Mouse (Mus musculus) CH12.LX (cell line): Measurements from ENCODE around the gene Btbd6. TPM values are rescaled to one million over a fixed set of nuclear protein-coding genes. Genes with fewer than 3 reads are reported as not detected.

Experiments
- DNase-seq: peaks from one replicate; pipeline ENCODE4 v3.0.0-alpha.2; 2013; ENCODE audit errors: extremely low read depth
- H3K27ac ChIP-seq: 2 replicates; pipeline ENCODE4 v1.5.1; 2012; ENCODE audit warnings: low read depth, mild to moderate bottlenecking, control low read depth, moderate library complexity; ENCODE audit not compliant: insufficient read depth
- H3K27me3 ChIP-seq: replicated peaks from 2 replicates; pipeline ENCODE3; 2012; ENCODE audit warnings: inconsistent platforms
- H3K36me3 ChIP-seq, 2 experiments: replicated peaks in 1 of 2; 2 replicates each; pipeline versions ENCODE3 to v1.6.1; 2012; ENCODE audit warnings: inconsistent platforms in 1 of 2, low read length in 1 of 2, mild to moderate bottlenecking in 1 of 2, mixed read lengths in 1 of 2, moderate library complexity in 1 of 2; ENCODE audit not compliant: control insufficient read depth in 1 of 2, insufficient read depth in 1 of 2
- H3K4me1 ChIP-seq, 2 experiments: 2 replicates each; pipeline ENCODE4 v1.6.1; 2012; ENCODE audit warnings: inconsistent platforms in 1 of 2, moderate library complexity in 1 of 2; ENCODE audit not compliant: insufficient read depth in 2 of 2, control insufficient read depth in 1 of 2
- H3K4me2 ChIP-seq: 2 replicates; pipeline ENCODE4 v1.6.1; 2012; ENCODE audit warnings: low read depth, mild to moderate bottlenecking, control low read depth; ENCODE audit not compliant: poor library complexity, insufficient read depth, severe bottlenecking
- H3K4me3 ChIP-seq, 3 experiments: fragments of 150-350 bp in 1 of 3; sonication (generic) in 1 of 3; replicated peaks in 1 of 3; 2 replicates each; pipeline versions ENCODE3 to v1.5.1; 2011 to 2012; ENCODE audit warnings: low read depth in 2 of 3, low read length in 2 of 3, mild to moderate bottlenecking in 2 of 3, moderate library complexity in 2 of 3, control low read depth in 1 of 3, improper control_type of control experiment in 1 of 3, inconsistent platforms in 1 of 3, mixed read lengths in 1 of 3; ENCODE audit not compliant: poor library complexity in 1 of 3
- H3K79me2 ChIP-seq: replicated peaks from 2 replicates; pipeline ENCODE4 v1.6.1; 2012; ENCODE audit warnings: mild to moderate bottlenecking, moderate library complexity; ENCODE audit not compliant: control insufficient read depth, poor library complexity, insufficient read depth, severe bottlenecking; ENCODE audit errors: extremely low read depth
- H3K9ac ChIP-seq: 2 replicates; pipeline ENCODE4 v1.6.1; 2012; ENCODE audit warnings: low read depth, mild to moderate bottlenecking, control low read depth, moderate library complexity; ENCODE audit not compliant: insufficient read depth
- H3K9me3 ChIP-seq: replicated peaks from 2 replicates; pipeline ENCODE3; 2012; ENCODE audit warnings: low read length, inconsistent platforms, mixed read lengths
- CHD1 ChIP-seq: IDR thresholded peaks from 2 replicates; pipeline ENCODE4 v1.6.1; 2012; ENCODE audit warnings: low read depth, low read length, improper control_type of control experiment, inconsistent platforms
- CHD2 ChIP-seq: IDR thresholded peaks from 2 replicates; pipeline ENCODE4 v1.6.1; 2011; ENCODE audit warnings: low read length, improper control_type of control experiment
- E2F4 ChIP-seq: IDR thresholded peaks from 2 replicates; pipeline ENCODE4 v1.6.1; 2011; ENCODE audit warnings: low read depth, low read length, improper control_type of control experiment; ENCODE audit not compliant: insufficient replicate concordance
- ELF1 ChIP-seq: IDR thresholded peaks from 2 replicates; pipeline ENCODE4 v1.6.1; 2014; ENCODE audit warnings: low read depth, mild to moderate bottlenecking, inconsistent platforms, low read length, improper control_type of control experiment
- EP300 ChIP-seq: IDR thresholded peaks from 2 replicates; pipeline ENCODE4 v1.6.1; 2011; ENCODE audit warnings: low read length, improper control_type of control experiment
- GABPA ChIP-seq: IDR thresholded peaks from 2 replicates; pipeline ENCODE4 v1.6.1; 2012; ENCODE audit warnings: low read depth, low read length, improper control_type of control experiment, inconsistent platforms; ENCODE audit not compliant: insufficient replicate concordance
- IRF4 ChIP-seq: IDR thresholded peaks from 2 replicates; pipeline ENCODE4 v1.6.1; 2014; ENCODE audit warnings: low read depth, mild to moderate bottlenecking, inconsistent platforms, low read length, improper control_type of control experiment
- JUND ChIP-seq: conservative IDR thresholded peaks from 2 replicates; pipeline ENCODE4 v1.6.1; 2011; ENCODE audit warnings: low read depth, low read length, improper control_type of control experiment
- KAT2A ChIP-seq: IDR thresholded peaks from 2 replicates; pipeline ENCODE4 v1.6.1; 2012; ENCODE audit warnings: low read length, improper control_type of control experiment, inconsistent platforms; ENCODE audit not compliant: insufficient replicate concordance
- MAFK ChIP-seq: IDR thresholded peaks from 2 replicates; pipeline ENCODE4 v1.6.1; 2011; ENCODE audit warnings: low read length, improper control_type of control experiment; ENCODE audit not compliant: insufficient replicate concordance
- MAZ ChIP-seq: IDR thresholded peaks from 2 replicates; pipeline ENCODE4 v1.6.1; 2012; ENCODE audit warnings: low read depth, mild to moderate bottlenecking, inconsistent platforms, low read length, improper control_type of control experiment, moderate library complexity
- MEF2A ChIP-seq: IDR thresholded peaks from 2 replicates; pipeline ENCODE4 v1.6.1; 2014; ENCODE audit warnings: low read depth, mild to moderate bottlenecking, inconsistent platforms, low read length, improper control_type of control experiment, borderline replicate concordance
- NRF1 ChIP-seq: IDR thresholded peaks from 2 replicates; pipeline ENCODE4 v1.6.1; 2014; ENCODE audit warnings: low read depth, mild to moderate bottlenecking, inconsistent platforms, low read length, improper control_type of control experiment, moderate library complexity
- PAX5 ChIP-seq: IDR thresholded peaks from 2 replicates; pipeline ENCODE4 v1.6.1; 2012; ENCODE audit warnings: low read length, inconsistent platforms, mixed read lengths
- POLR2A ChIP-seq: IDR thresholded peaks from 2 replicates; pipeline ENCODE4 v1.6.1; 2011; ENCODE audit warnings: low read depth, mild to moderate bottlenecking, improper control_type of control experiment, low read length
- RAD21 ChIP-seq: IDR thresholded peaks from 2 replicates; pipeline ENCODE4 v1.6.1; 2011; ENCODE audit warnings: low read depth, mild to moderate bottlenecking, low read length, improper control_type of control experiment, moderate library complexity
- RCOR1 ChIP-seq: conservative IDR thresholded peaks from 2 replicates; pipeline ENCODE4 v1.6.1; 2012; ENCODE audit warnings: low read depth, mild to moderate bottlenecking, inconsistent platforms, low read length, improper control_type of control experiment
- SIN3A ChIP-seq: IDR thresholded peaks from 2 replicates; pipeline ENCODE4 v1.6.1; 2012; ENCODE audit warnings: low read length, improper control_type of control experiment, inconsistent platforms
- SMC3 ChIP-seq: IDR thresholded peaks from 2 replicates; pipeline ENCODE4 v1.6.1; 2011; ENCODE audit warnings: low read depth, low read length, improper control_type of control experiment
- TBP ChIP-seq: conservative IDR thresholded peaks from 2 replicates; pipeline ENCODE4 v1.6.1; 2011; ENCODE audit warnings: low read depth, low read length, improper control_type of control experiment
- UBTF ChIP-seq: IDR thresholded peaks from 2 replicates; pipeline ENCODE4 v1.6.1; 2012; ENCODE audit warnings: low read depth, mild to moderate bottlenecking, inconsistent platforms, low read length, improper control_type of control experiment, moderate library complexity
- USF1 ChIP-seq: IDR thresholded peaks from 2 replicates; pipeline ENCODE4 v1.6.1; 2014; ENCODE audit warnings: low read depth, mild to moderate bottlenecking, inconsistent platforms, low read length, improper control_type of control experiment
- USF2 ChIP-seq: conservative IDR thresholded peaks from 2 replicates; pipeline ENCODE4 v1.6.1; 2011; ENCODE audit warnings: low read depth, low read length, improper control_type of control experiment
- ZMIZ1 ChIP-seq: IDR thresholded peaks from 2 replicates; pipeline ENCODE4 v1.6.1; 2012; ENCODE audit warnings: low read depth, mild to moderate bottlenecking, inconsistent platforms, low read length, improper control_type of control experiment
- dilution Hi-C: fragments of 300-500 bp; cut with MboI; formaldehyde crosslinking; loops from 2 replicates; pipeline ENCODE4 v1.14.3; 2020; ENCODE audit warnings: low sequenced_read_pairs; ENCODE audit not compliant: extremely low pct_unique_long_range_greater_than_20kb, extremely low pct_ligation_motif_present
- in situ Hi-C: fragments of 300-500 bp; cut with MboI; formaldehyde crosslinking; loops from 3 replicates; pipeline ENCODE4 v1.14.3; 2019; ENCODE audit warnings: low sequenced_read_pairs, low pct_ligation_motif_present, low pct_unique_long_range_greater_than_20kb, mixed read lengths
- polyA plus RNA-seq: library from polyadenylated mRNA; unstranded; fragments of >175 nt; gene quantifications from 2 replicates; pipeline ENCODE4 v1.2.1, GENCODE M21; 2012; ENCODE audit warnings: low read depth; ENCODE audit not compliant: insufficient read length
- total RNA-seq, 2 experiments: library from RNA; depleted of rRNA; stranded (reverse); fragments of 300-350 nt in 1 of 2; fragments of >200 nt in 1 of 2; gene quantifications; 2 replicates each; pipeline ENCODE4 v1.2.3; 2012 to 2014

Gene Btbd6
- total and polyA plus RNA-seq, 3 experiments: 5.6 to 11.9 (median 9.9) TPM

GRCm38 (mm10) chr12:112991444-112991843 is 15.2 kb downstream of the Btbd6 start:
- Histone ChIP-seq H3K4me2 (no peak overlapping the region), H3K4me3 (no peak overlapping the region), H3K36me3 (peaks cover 32 to 68% of the 10 kb centered on the region in 2 experiments), H3K9ac (no peak overlapping the region), H3K4me1 (peaks cover 0 to 36% of the 10 kb centered on the region in 2 experiments; a peak in 2 of 4 replicates), H3K9me3 (peaks cover 4% of the 10 kb centered on the region), H3K79me2 (peaks cover 9% of the 10 kb centered on the region), H3K27me3 (no peaks in the 10 kb centered on the region), H3K27ac (no peak overlapping the region)
- dilution Hi-C loops (no loop called here), in situ Hi-C loops (no loop called here)
- DNase-seq: no peak
- TF ChIP-seq ZMIZ1 (no peak), TBP (no peak), NRF1 (no peak), KAT2A (no peak), PAX5 (no peak), RAD21 (no peak), CHD2 (no peak), USF1 (no peak), ELF1 (no peak), SMC3 (no peak)

- in situ Hi-C loops (no loop called here), dilution Hi-C loops (no loop called here)
- Histone ChIP-seq H3K36me3 (peaks cover 27 to 62% of the 10 kb centered on the region in 2 experiments), H3K9ac (no peak overlapping the region), H3K4me3 (no peak overlapping the region), H3K27me3 (no peaks in the 10 kb centered on the region), H3K4me2 (no peak overlapping the region), H3K9me3 (peaks cover 4% of the 10 kb centered on the region), H3K27ac (no peak overlapping the region), H3K4me1 (peaks cover 4 to 25% of the 10 kb centered on the region in 2 experiments; a peak in 3 of 4 replicates), H3K79me2 (peaks cover 22% of the 10 kb centered on the region)
- TF ChIP-seq MAFK (0 out of 2 replicates have a peak, but pooled peaks have one; percentile 51), EP300 (no peak)
- no peak for DNase-seq
These were observed 17.9 kb downstream of the Btbd6 start for GRCm38 (mm10) chr12:112994153-112994552.

DNA sequence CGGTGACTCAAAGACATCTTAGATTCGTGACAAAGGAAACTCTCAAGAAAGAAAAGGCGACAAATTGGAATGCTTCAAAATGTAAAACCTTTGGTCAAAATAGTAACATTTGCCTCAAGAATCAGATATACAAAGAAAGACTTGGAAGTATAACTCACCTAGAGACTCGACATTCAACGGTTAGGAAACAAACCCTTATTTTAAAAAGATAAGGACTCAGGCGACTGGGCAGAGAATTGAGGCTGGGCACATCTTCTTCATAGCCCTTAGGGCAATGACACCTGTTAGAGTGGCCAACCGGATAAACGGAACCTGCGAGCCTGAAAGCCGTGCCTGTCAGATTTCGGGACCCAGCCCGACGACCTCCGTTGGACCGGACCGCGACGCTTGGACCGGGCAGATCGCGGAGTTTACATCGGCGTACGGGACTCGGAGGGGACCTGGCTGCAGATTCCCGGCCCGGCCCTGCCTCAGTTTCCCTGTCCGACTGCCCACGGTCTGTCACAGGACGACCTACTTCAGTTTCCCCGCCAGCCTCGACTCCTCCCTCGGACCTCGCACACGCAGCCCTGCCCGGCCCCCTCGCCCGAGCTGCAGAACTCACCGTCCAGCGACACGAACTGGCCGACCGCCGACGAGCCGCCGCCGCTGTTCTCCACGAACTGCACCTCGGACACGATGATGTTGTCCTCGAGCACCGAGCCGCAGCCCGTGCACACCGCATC is 23.4 kb downstream of the Btbd6 start:
- H3K36me3 ChIP-seq: peaks cover 13 to 28% of the 10 kb centered on the region in 2 experiments
- H3K4me2 ChIP-seq: peak overlapping the region; percentile 63
- H3K4me3 ChIP-seq: peak overlapping the region; percentile 84 to 94 (median 85)
- H3K27ac ChIP-seq: peak overlapping the region; percentile 42
- peaks cover 4% of the 10 kb centered on the region for H3K9me3 ChIP-seq
- dilution Hi-C loops (no loop called here), in situ Hi-C loops (loop anchor here (10.0 kb wide), 2 partner anchors 55 to 85 kb away; no protein-coding TSS in a partner anchor)
- peaks cover 7% of the 10 kb centered on the region for H3K27me3 ChIP-seq
- DNase-seq: no peak
- H3K4me1 ChIP-seq: peaks cover 4 to 22% of the 10 kb centered on the region in 2 experiments; a peak in 3 of 4 replicates
- H3K79me2 ChIP-seq: peaks cover 23% of the 10 kb centered on the region
- H3K9ac ChIP-seq: peak overlapping the region; percentile 55
- TF ChIP-seq POLR2A (no peak), SIN3A (0 out of 2 replicates have a peak, but pooled peaks have one; percentile 2), RCOR1 (no peak), ELF1 (no peak), GABPA (no peak), MEF2A (no peak), IRF4 (no peak), USF2 (no peak), UBTF (0 out of 2 replicates have a peak, but pooled peaks have one; percentile 74), E2F4 (no peak), JUND (no peak), CHD1 (0 out of 2 replicates have a peak, but pooled peaks have one; percentile 38), MAZ (no peak)
